Mouse (Mus musculus): Measurements from ENCODE around the gene Baiap3.

- TF ChIP-seq POLR2A (IDR thresholded peaks at IDR 0.05; ENCODE audit: borderline replicate concordance, control insufficient read depth, low read depth, low read length) (no peak), CTCF (IDR thresholded peaks at IDR 0.05; ENCODE audit: control insufficient read depth, insufficient read depth, low read length) (no peak)
These were observed 3.5 kb downstream of the Baiap3 start for GRCm38 (mm10) chr17:25252643-25253042.

All from bone marrow, adult 2 months (tissue).